Mouse (Mus musculus): ENCODE measurements around the gene Setd3.

GRCm38 (mm10) chr12:108067231-108067630 is 111.9 kb downstream of the Setd3 start:
- TF ChIP-seq CTCF (IDR thresholded peaks at IDR 0.05; ENCODE audit: low read depth, low read length) (no peak), POLR2AphosphoS5 (IDR thresholded peaks at IDR 0.05; ENCODE audit: insufficient replicate concordance, low read depth, low read length) (no peak), GATA2 (IDR thresholded peaks at IDR 0.05; ENCODE audit: borderline replicate concordance, low read depth, low read length) (no peak)
